Mouse (Mus musculus) liver, adult 2 months (tissue): ENCODE measurements at regions not wholly inside any gene's neighbourhood (a gene's known extent, or its start where the extent isn't known, plus 50 kb on each side); places are given as distances from the start of the nearest gene placed in this dataset.

Experiments
- CTCF ChIP-seq: fragments of 200-500 bp; IDR thresholded peaks from 2 replicates; pipeline ENCODE4 v1.5.1; 2011; ENCODE audit warnings: low read depth, low read length, control low read depth
- POLR2A ChIP-seq: fragments of 200-500 bp; IDR thresholded peaks from 2 replicates; pipeline ENCODE4 v1.6.1; 2011; ENCODE audit warnings: low read length, control low read depth; ENCODE audit not compliant: insufficient read depth; ENCODE audit errors: extremely low read depth

- no peak for TF ChIP-seq CTCF
- TF ChIP-seq POLR2A: no peak
Measured at GRCm38 (mm10) chr13:26518425-26518824, 251.5 kb downstream of the Hdgfl1 start.
